Mouse (Mus musculus): ENCODE data around the gene Cnr2. TPM values are rescaled to one million over a fixed set of nuclear protein-coding genes. Genes with fewer than 3 reads are reported as not detected.
A peak's percentile ranks its signal among the peaks of the same experiment; 100 is the strongest.

Gene Cnr2
- polyA plus RNA-seq, 1 experiment, result not detected

- TF ChIP-seq POLR2A (IDR thresholded peaks at IDR 0.05; ENCODE audit: low read depth, low read length) (no peak), CTCF (IDR thresholded peaks at IDR 0.05; ENCODE audit: borderline replicate concordance, insufficient read depth, low read length) (no peak)
- Histone ChIP-seq H3K27ac (ENCODE audit: insufficient read depth, low read length) (no peak overlapping the region), H3K4me3 (ENCODE audit: insufficient read depth, low read length) (peak overlapping the region; percentile 90), H3K4me1 (ENCODE audit: control insufficient read depth, insufficient read depth, low read length) (peaks cover 11% of the 10 kb centered on the region)
These were observed 37.5 kb upstream of the Cnr2 start for GRCm38 (mm10) chr4:135857597-135858186.

DNA sequence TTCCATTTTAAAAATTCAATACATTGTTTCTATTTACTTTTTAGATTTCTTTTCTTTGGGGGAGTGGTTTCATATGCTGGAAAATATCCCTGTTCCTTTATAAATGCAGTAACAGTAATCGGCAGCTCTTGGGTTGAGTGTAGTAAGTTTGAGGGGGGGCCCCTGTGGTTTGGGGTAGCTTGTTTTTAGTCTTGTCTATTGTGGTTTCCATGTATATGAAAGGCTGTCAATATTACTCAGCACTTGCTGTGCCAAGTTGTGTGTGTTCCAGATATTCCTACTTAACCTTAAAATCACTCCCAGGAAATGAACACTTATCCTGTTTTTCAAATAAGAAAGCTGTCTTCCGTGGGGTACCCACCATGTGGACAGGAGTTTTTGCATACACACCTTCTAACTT, 26.2 kb upstream of the Cnr2 start:
- TF ChIP-seq CTCF (IDR thresholded peaks at IDR 0.05; ENCODE audit: borderline replicate concordance, insufficient read depth, low read length) (no peak), POLR2A (IDR thresholded peaks at IDR 0.05; ENCODE audit: low read depth, low read length) (peak; percentile 38; the same call in 1 of the 2 replicates)
- H3K4me3 ChIP-seq (ENCODE audit: insufficient read depth, low read length), result no peak overlapping the region
- H3K27ac ChIP-seq (ENCODE audit: insufficient read depth, low read length), result no peak overlapping the region
- no peaks in the 10 kb centered on the region; the same call in 1 of the 2 replicates for H3K4me1 ChIP-seq (ENCODE audit: control insufficient read depth, insufficient read depth, low read length)

GRCm38 (mm10) chr4:135870227-135871023, 24.8 kb upstream of the Cnr2 start:
- Histone ChIP-seq H3K27ac (ENCODE audit: insufficient read depth, low read length) (no peak overlapping the region), H3K4me1 (ENCODE audit: control insufficient read depth, insufficient read depth, low read length) (peaks cover 4% of the 10 kb centered on the region; the same call in 1 of the 2 replicates), H3K4me3 (ENCODE audit: insufficient read depth, low read length) (no peak overlapping the region)
- TF ChIP-seq POLR2A (IDR thresholded peaks at IDR 0.05; ENCODE audit: low read depth, low read length) (no peak; the same call in 1 of the 2 replicates), CTCF (IDR thresholded peaks at IDR 0.05; ENCODE audit: borderline replicate concordance, insufficient read depth, low read length) (no peak)

DNA sequence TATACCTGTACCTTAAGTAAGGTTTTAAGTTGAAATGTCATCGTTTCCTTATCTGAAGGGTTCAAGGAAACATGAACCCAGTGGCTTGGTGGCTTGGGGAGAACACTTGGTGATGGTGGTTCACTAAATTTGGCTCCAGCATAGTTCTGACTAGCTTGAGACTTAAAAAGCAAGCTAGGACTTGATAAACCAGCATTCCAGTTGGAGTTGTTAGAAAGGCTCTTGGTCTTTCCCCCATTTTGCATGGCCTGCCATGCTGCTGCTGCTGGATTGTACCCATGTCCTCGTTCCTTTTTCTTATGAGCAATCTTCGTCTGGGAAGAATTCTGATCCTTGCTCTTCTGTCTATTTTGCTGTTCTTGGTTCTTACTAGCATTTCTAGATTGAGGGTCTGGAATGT, 23.2 kb upstream of the Cnr2 start:
- TF ChIP-seq CTCF (IDR thresholded peaks at IDR 0.05; ENCODE audit: borderline replicate concordance, insufficient read depth, low read length) (no peak), POLR2A (IDR thresholded peaks at IDR 0.05; ENCODE audit: low read depth, low read length) (peak; percentile 24; the same call in 1 of the 2 replicates)
- peak overlapping the region; percentile 33 for H3K4me3 ChIP-seq (ENCODE audit: insufficient read depth, low read length)
- peak overlapping the region; percentile 31 for H3K27ac ChIP-seq (ENCODE audit: insufficient read depth, low read length)
- peaks cover 9% of the 10 kb centered on the region for H3K4me1 ChIP-seq (ENCODE audit: control insufficient read depth, insufficient read depth, low read length)

DNA sequence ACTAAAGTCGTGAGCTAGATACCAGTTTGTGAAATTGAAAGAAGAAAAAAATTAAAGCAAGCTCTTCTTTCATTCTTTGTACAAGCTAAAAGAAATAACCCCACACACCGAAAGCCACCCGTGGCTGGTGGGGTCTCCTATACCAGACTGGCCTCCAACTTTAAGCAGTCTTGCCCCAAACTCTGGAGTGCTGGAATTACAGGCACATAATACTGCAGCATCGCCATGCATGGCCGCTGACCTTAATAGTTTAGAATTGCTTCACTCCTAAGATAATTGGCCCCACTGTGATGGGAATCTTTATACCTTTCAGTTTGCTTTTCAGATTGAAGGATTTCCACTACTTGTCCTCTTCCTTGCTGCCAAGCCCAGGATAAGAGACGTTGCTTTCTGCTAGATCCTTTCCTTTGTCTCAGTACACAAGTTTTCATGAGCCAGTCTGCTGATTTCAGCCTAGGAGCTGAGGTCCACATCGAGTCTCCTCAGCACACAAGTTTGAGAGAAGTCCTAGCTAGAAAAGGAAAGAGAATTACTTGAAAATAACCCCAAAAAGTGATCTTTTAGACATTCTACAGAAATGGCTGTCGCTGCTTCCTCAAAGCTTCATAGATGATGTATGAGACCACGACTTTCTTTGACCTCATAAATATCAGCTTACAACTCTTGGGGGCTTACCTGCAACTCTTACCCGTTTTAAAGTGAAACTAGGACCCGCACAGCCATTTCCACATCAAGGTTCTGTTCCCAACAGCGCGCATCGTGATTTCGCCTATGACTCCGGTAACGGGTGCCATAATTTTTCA, 22.4 kb upstream of the Cnr2 start:
- H3K4me3 ChIP-seq (ENCODE audit: insufficient read depth, low read length), result peak overlapping the region; percentile 99
- 0 out of 2 replicates have a peak, but pooled peaks have one; percentile 9 for TF ChIP-seq POLR2A (IDR thresholded peaks at IDR 0.05; ENCODE audit: low read depth, low read length)
- no peak for TF ChIP-seq CTCF (IDR thresholded peaks at IDR 0.05; ENCODE audit: borderline replicate concordance, insufficient read depth, low read length)
- peak overlapping the region; percentile 100 for H3K27ac ChIP-seq (ENCODE audit: insufficient read depth, low read length)
- peaks cover 9% of the 10 kb centered on the region for H3K4me1 ChIP-seq (ENCODE audit: control insufficient read depth, insufficient read depth, low read length)

DNA sequence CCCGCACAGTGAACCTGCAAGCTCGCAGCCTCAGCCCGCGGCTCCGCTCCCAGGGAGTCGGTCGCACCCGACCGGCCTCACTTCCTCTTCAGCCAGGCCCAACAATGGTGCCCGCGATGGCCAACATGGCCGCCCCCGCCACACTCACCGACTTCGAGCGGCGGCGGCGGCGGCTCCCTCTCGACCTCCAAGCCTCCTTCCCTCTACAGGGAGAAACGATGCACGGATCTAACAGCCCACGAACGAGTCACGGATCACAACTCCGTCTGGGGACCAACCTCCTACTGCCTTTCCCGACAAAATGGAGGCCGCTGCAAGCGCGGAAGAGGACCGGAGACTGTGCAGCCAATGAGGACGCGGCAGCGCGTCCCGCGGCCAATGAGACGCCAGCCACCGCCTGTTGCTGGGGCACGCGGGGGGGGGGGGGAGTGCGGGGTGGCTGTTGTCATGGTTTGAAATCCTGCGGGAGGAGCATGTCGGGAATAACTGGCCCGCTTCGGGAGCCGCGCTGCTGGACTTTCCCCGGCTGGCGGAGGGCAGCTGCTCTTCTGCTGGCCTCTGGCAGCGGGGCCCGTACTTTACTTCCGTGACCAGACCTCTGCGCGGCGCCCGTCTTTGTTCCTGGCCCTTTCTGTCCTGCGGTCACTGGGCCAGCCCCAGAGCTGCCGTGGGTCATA, 21.5 kb upstream of the Cnr2 start, which contains the start of gene Pnrc2:
Gene Pnrc2 (minus strand): TSS at position 325 of the 677 bp plus-strand sequence.
- peak within 1 kb of the TSS; percentile 100 for H3K27ac ChIP-seq (ENCODE audit: insufficient read depth, low read length)
- peaks cover 9% of the 10 kb centered on the region for H3K4me1 ChIP-seq (ENCODE audit: control insufficient read depth, insufficient read depth, low read length)
- peak; percentile 92 for TF ChIP-seq POLR2A (IDR thresholded peaks at IDR 0.05; ENCODE audit: low read depth, low read length)
- TF ChIP-seq CTCF (IDR thresholded peaks at IDR 0.05; ENCODE audit: borderline replicate concordance, insufficient read depth, low read length), result no peak
- H3K4me3 ChIP-seq (ENCODE audit: insufficient read depth, low read length), result peak within 1 kb of the TSS; percentile 99

DNA sequence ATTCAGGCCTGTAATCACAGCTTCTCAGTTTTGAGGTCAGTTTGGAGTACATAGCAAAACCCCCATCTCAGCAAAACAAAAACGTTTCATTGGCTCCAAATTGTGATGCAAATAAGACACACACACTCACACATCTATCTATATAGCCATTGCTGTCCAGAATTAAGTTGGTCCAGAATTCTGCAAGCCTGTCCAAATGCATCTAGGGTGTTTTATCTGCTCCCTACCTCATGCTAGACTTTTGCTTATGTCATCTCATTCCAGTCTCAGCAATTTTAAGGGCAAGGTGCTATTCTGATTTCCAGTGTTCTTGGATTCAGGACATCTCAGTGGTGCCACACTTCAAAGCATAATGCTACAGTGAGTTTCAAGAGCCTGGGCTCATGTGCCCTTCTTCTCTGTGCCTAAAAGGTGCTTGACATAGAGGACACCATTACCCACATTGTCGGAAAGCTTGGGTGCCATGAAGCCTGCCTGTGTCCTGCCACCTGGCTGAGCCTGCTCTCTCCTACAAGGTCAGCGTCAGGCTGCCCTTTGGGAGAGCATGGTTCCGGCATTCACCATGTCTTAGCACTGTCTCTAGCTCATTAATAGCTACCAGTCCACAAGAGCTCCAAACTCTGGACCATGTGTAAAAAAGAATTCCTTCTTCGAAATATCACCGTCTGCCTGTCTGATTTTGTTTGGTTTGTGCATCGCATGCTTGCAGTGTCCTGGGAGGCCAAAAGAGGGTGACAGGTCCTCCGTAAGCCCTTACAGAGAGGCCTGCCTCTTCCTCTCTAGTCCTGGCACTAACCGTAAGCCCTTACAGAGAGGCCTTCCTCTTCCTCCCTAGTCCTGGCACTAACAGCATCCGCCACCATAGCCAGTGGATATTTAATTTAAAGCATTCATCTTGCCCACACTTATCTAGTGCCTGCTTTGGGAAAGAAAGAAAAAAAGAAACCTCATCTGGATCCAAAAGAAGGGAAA, 20.3 kb upstream of the Cnr2 start:
- Histone ChIP-seq H3K4me1 (ENCODE audit: control insufficient read depth, insufficient read depth, low read length) (peaks cover 9% of the 10 kb centered on the region), H3K27ac (ENCODE audit: insufficient read depth, low read length) (peak overlapping the region; percentile 99), H3K4me3 (ENCODE audit: insufficient read depth, low read length) (no peak overlapping the region)
- TF ChIP-seq CTCF (IDR thresholded peaks at IDR 0.05; ENCODE audit: borderline replicate concordance, insufficient read depth, low read length) (no peak), POLR2A (IDR thresholded peaks at IDR 0.05; ENCODE audit: low read depth, low read length) (peak; percentile 16; the same call in 1 of the 2 replicates)

- TF ChIP-seq CTCF (IDR thresholded peaks at IDR 0.05; ENCODE audit: borderline replicate concordance, insufficient read depth, low read length) (no peak), POLR2A (IDR thresholded peaks at IDR 0.05; ENCODE audit: low read depth, low read length) (no peak)
These were observed 19.6 kb upstream of the Cnr2 start for GRCm38 (mm10) chr4:135875546-135875945.

More at GRCm38 (mm10) chr4:135875546-135875945, 19.6 kb upstream of the Cnr2 start:
- Histone ChIP-seq H3K4me1 (ENCODE audit: control insufficient read depth, insufficient read depth, low read length) (peaks cover 9% of the 10 kb centered on the region), H3K27ac (ENCODE audit: insufficient read depth, low read length) (no peak overlapping the region), H3K4me3 (ENCODE audit: insufficient read depth, low read length) (no peak overlapping the region)
